Mouse (Mus musculus) CH12.LX (cell line): ENCODE measurements around the gene Ccnd1.

Experiments used
- CTCF ChIP-seq, 2 experiments: IDR thresholded peaks in 1 of 2; conservative IDR thresholded peaks in 1 of 2; 2 replicates each; pipeline ENCODE4 v1.5.1; 2011 to 2012; ENCODE audit warnings: low read depth in 2 of 2, low read length in 2 of 2, improper control_type of control experiment in 1 of 2, inconsistent platforms in 1 of 2, mild to moderate bottlenecking in 1 of 2, moderate library complexity in 1 of 2
- IRF4 ChIP-seq: IDR thresholded peaks from 2 replicates; pipeline ENCODE4 v1.6.1; 2014; ENCODE audit warnings: low read depth, mild to moderate bottlenecking, inconsistent platforms, low read length, improper control_type of control experiment
- JUND ChIP-seq: conservative IDR thresholded peaks from 2 replicates; pipeline ENCODE4 v1.6.1; 2011; ENCODE audit warnings: low read depth, low read length, improper control_type of control experiment
- KAT2A ChIP-seq: IDR thresholded peaks from 2 replicates; pipeline ENCODE4 v1.6.1; 2012; ENCODE audit warnings: low read length, improper control_type of control experiment, inconsistent platforms; ENCODE audit not compliant: insufficient replicate concordance
- MAFK ChIP-seq: IDR thresholded peaks from 2 replicates; pipeline ENCODE4 v1.6.1; 2011; ENCODE audit warnings: low read length, improper control_type of control experiment; ENCODE audit not compliant: insufficient replicate concordance
- MAX ChIP-seq: IDR thresholded peaks from 2 replicates; pipeline ENCODE4 v1.6.1; 2011; ENCODE audit warnings: low read length, improper control_type of control experiment
- MEF2A ChIP-seq: IDR thresholded peaks from 2 replicates; pipeline ENCODE4 v1.6.1; 2014; ENCODE audit warnings: low read depth, mild to moderate bottlenecking, inconsistent platforms, low read length, improper control_type of control experiment, borderline replicate concordance
- NELFE ChIP-seq: IDR thresholded peaks from 2 replicates; pipeline ENCODE4 v1.6.1; 2011; ENCODE audit warnings: low read depth, low read length, improper control_type of control experiment
- NRF1 ChIP-seq: IDR thresholded peaks from 2 replicates; pipeline ENCODE4 v1.6.1; 2014; ENCODE audit warnings: low read depth, mild to moderate bottlenecking, inconsistent platforms, low read length, improper control_type of control experiment, moderate library complexity
- POLR2A ChIP-seq: IDR thresholded peaks from 2 replicates; pipeline ENCODE4 v1.6.1; 2011; ENCODE audit warnings: low read depth, mild to moderate bottlenecking, improper control_type of control experiment, low read length
- POLR2AphosphoS2 ChIP-seq: IDR thresholded peaks from 2 replicates; pipeline ENCODE4 v1.6.1; 2011; ENCODE audit warnings: low read depth, low read length, improper control_type of control experiment
- TBP ChIP-seq: conservative IDR thresholded peaks from 2 replicates; pipeline ENCODE4 v1.6.1; 2011; ENCODE audit warnings: low read depth, low read length, improper control_type of control experiment
- USF1 ChIP-seq: IDR thresholded peaks from 2 replicates; pipeline ENCODE4 v1.6.1; 2014; ENCODE audit warnings: low read depth, mild to moderate bottlenecking, inconsistent platforms, low read length, improper control_type of control experiment
- ZMIZ1 ChIP-seq: IDR thresholded peaks from 2 replicates; pipeline ENCODE4 v1.6.1; 2012; ENCODE audit warnings: low read depth, mild to moderate bottlenecking, inconsistent platforms, low read length, improper control_type of control experiment

GRCm38 (mm10) chr7:144942071-144942743, 2.5 kb upstream of the Ccnd1 start:
- no peak for TF ChIP-seq MAFK
- no peak for TF ChIP-seq NRF1
- TF ChIP-seq CTCF (conservative IDR thresholded peaks at IDR 0.05 in 1 of 2, IDR thresholded peaks at IDR 0.05 in 1 of 2; ENCODE audit: low read depth in 2 of 2, low read length in 2 of 2): no peak
- TF ChIP-seq MAX: no peak
- no peak for TF ChIP-seq POLR2AphosphoS2
- no peak for TF ChIP-seq NELFE
- TF ChIP-seq TBP: no peak
- TF ChIP-seq MEF2A: no peak
- no peak for TF ChIP-seq POLR2A
- no peak for TF ChIP-seq KAT2A
- TF ChIP-seq ZMIZ1: no peak
- no peak for TF ChIP-seq USF1
- TF ChIP-seq IRF4: no peak
- TF ChIP-seq JUND: no peak
